Mouse (Mus musculus) heart, postnatal 25 days (tissue): ENCODE measurements at regions not wholly inside any gene's neighbourhood (a gene's known extent, or its start where the extent isn't known, plus 50 kb on each side); places are given as distances from the start of the nearest gene placed in this dataset.

ENCODE experiments used
- DNase-seq: peaks from one replicate; pipeline ENCODE4 v3.0.0; 2022; ENCODE audit warnings: low spot score
- intact Hi-C: fragments of 180-260 bp; cut with DNase I; formaldehyde crosslinking; loops from one replicate; pipeline ENCODE4 v1.15.1; 2025

GRCm38 (mm10) chr3:37909008-37909407, 184.7 kb upstream of the Gm5148 start:
- intact Hi-C loops = no loop called here

GRCm38 (mm10) chr3:37908456-37908855, 184.2 kb upstream of the Gm5148 start:
- intact Hi-C loops = no loop called here
- no peak for DNase-seq

More at GRCm38 (mm10) chr3:37909008-37909407, 184.7 kb upstream of the Gm5148 start:
- no peak for DNase-seq

- intact Hi-C loops = no loop called here
- peak; percentile 43 for DNase-seq
Observed at GRCm38 (mm10) chr3:37907432-37908088, 183.3 kb upstream of the Gm5148 start.

GRCm38 (mm10) chr3:37906806-37907251, 182.5 kb upstream of the Gm5148 start:
- peak; percentile 56 for DNase-seq
- intact Hi-C loops = no loop called here

- intact Hi-C loops = no loop called here
- DNase-seq = no peak
Observed at GRCm38 (mm10) chr3:37904188-37904587, 179.9 kb upstream of the Gm5148 start.

- intact Hi-C loops = no loop called here
- no peak for DNase-seq
Observed at GRCm38 (mm10) chr3:37903482-37903881, 179.2 kb upstream of the Gm5148 start.

- intact Hi-C loops = no loop called here
- DNase-seq = no peak
Observed at GRCm38 (mm10) chr3:37903021-37903420, 178.7 kb upstream of the Gm5148 start.

GRCm38 (mm10) chr3:37897392-37897791, 173.1 kb upstream of the Gm5148 start:
- intact Hi-C loops = loop anchor here (5.0 kb wide), 1 partner anchor 320 kb away; no protein-coding TSS in a partner anchor

GRCm38 (mm10) chr3:37896821-37897311, 172.6 kb upstream of the Gm5148 start:
- intact Hi-C loops = loop anchor here (5.0 kb wide), 1 partner anchor 320 kb away; no protein-coding TSS in a partner anchor
- peak; percentile 49 for DNase-seq

More at GRCm38 (mm10) chr3:37897392-37897791, 173.1 kb upstream of the Gm5148 start:
- DNase-seq = no peak

GRCm38 (mm10) chr3:37894599-37894998, 170.3 kb upstream of the Gm5148 start:
- DNase-seq = no peak
- intact Hi-C loops = no loop called here

GRCm38 (mm10) chr3:37890202-37890601, 165.9 kb upstream of the Gm5148 start:
- DNase-seq = no peak
- intact Hi-C loops = no loop called here

- no peak for DNase-seq
- intact Hi-C loops = no loop called here
Observed at GRCm38 (mm10) chr3:37888455-37888854, 164.2 kb upstream of the Gm5148 start.

- no peak for DNase-seq
- intact Hi-C loops = no loop called here
Observed at GRCm38 (mm10) chr3:37887711-37888110, 163.4 kb upstream of the Gm5148 start.

GRCm38 (mm10) chr3:37886705-37887454, 162.6 kb upstream of the Gm5148 start:
- no peak for DNase-seq
- intact Hi-C loops = no loop called here

GRCm38 (mm10) chr3:37885776-37886175, 161.5 kb upstream of the Gm5148 start:
- DNase-seq = no peak
- intact Hi-C loops = no loop called here

GRCm38 (mm10) chr3:37882417-37882816, 158.1 kb upstream of the Gm5148 start:
- no peak for DNase-seq
- intact Hi-C loops = no loop called here

GRCm38 (mm10) chr3:37881016-37881415, 156.7 kb upstream of the Gm5148 start:
- no peak for DNase-seq
- intact Hi-C loops = no loop called here

- DNase-seq = no peak
- intact Hi-C loops = no loop called here
Observed at GRCm38 (mm10) chr3:37879056-37879455, 154.8 kb upstream of the Gm5148 start.

- no peak for DNase-seq
- intact Hi-C loops = no loop called here
Observed at GRCm38 (mm10) chr3:37876016-37876765, 151.9 kb upstream of the Gm5148 start.

GRCm38 (mm10) chr3:37875331-37876015, 151.2 kb upstream of the Gm5148 start:
- intact Hi-C loops = no loop called here
- DNase-seq = peak; percentile 79
